Mouse (Mus musculus): ENCODE measurements at regions not wholly inside any gene's neighbourhood (a gene's known extent, or its start where the extent isn't known, plus 50 kb on each side); places are given as distances from the start of the nearest gene placed in this dataset.

GRCm38 (mm10) chr15:38586594-38586993 lies 1161.2 kb downstream of the 4930447A16Rik start:
- no peak for TF ChIP-seq POLR2A (IDR thresholded peaks at IDR 0.05; ENCODE audit: low read depth, low read length)
- no peak for TF ChIP-seq RCOR1 (conservative IDR thresholded peaks at IDR 0.05; ENCODE audit: low read depth, low read length)
- TF ChIP-seq CTCF (conservative IDR thresholded peaks at IDR 0.05 in 1 of 2, IDR thresholded peaks at IDR 0.05 in 1 of 2; ENCODE audit: low read depth in 2 of 2, low read length in 2 of 2), result no peak
- no peak for TF ChIP-seq ZC3H11A (IDR thresholded peaks at IDR 0.05; ENCODE audit: low read depth, low read length)
- TF ChIP-seq MAX (IDR thresholded peaks at IDR 0.05; ENCODE audit: low read length), result no peak
- no peak for TF ChIP-seq HCFC1 (IDR thresholded peaks at IDR 0.05; ENCODE audit: low read depth, low read length)
- no peak for TF ChIP-seq MAZ (IDR thresholded peaks at IDR 0.05; ENCODE audit: low read depth, low read length)
- TF ChIP-seq EP300 (IDR thresholded peaks at IDR 0.05; ENCODE audit: low read length), result no peak
- no peak for TF ChIP-seq CHD1 (IDR thresholded peaks at IDR 0.05; ENCODE audit: low read depth, low read length)
- TF ChIP-seq MAFK (IDR thresholded peaks at IDR 0.05; ENCODE audit: insufficient replicate concordance, low read length), result no peak
